Mouse (Mus musculus) thymus, adult 2 months (tissue): Measurements from ENCODE around the gene Actc1. TPM values are rescaled to one million over a fixed set of nuclear protein-coding genes. Genes with fewer than 3 reads are reported as not detected.

ENCODE experiments used
- DNase-seq: peaks from one replicate; pipeline ENCODE4 v3.0.0; 2021
- H3K27ac ChIP-seq: fragments of 200-500 bp; 2 replicates; pipeline ENCODE4 v1.5.1; 2012; ENCODE audit warnings: low read length, control low read depth; ENCODE audit not compliant: control insufficient read depth, insufficient read depth
- H3K27me3 ChIP-seq: fragments of 200-500 bp; 2 replicates; pipeline ENCODE4 v1.6.1; 2012; ENCODE audit warnings: mild to moderate bottlenecking, low read length, moderate library complexity, mixed read lengths; ENCODE audit not compliant: control insufficient read depth, insufficient read depth
- H3K36me3 ChIP-seq: fragments of 200-500 bp; 2 replicates; pipeline ENCODE4 v1.6.1; 2012; ENCODE audit warnings: mild to moderate bottlenecking, low read length, moderate library complexity; ENCODE audit not compliant: control insufficient read depth, insufficient read depth
- H3K4me1 ChIP-seq: fragments of 200-500 bp; replicated peaks from 2 replicates; pipeline ENCODE4 v1.6.1; 2012; ENCODE audit warnings: low read length; ENCODE audit not compliant: control insufficient read depth, insufficient read depth
- H3K4me3 ChIP-seq: fragments of 200-500 bp; 2 replicates; pipeline ENCODE4 v1.5.1; 2012; ENCODE audit warnings: mild to moderate bottlenecking, low read length, control low read depth, moderate library complexity; ENCODE audit not compliant: control insufficient read depth, insufficient read depth
- CTCF ChIP-seq: fragments of 200-500 bp; IDR thresholded peaks from 2 replicates; pipeline ENCODE4 v1.5.1; 2012; ENCODE audit warnings: mild to moderate bottlenecking, control low read depth, low read length, moderate library complexity, borderline replicate concordance; ENCODE audit not compliant: control insufficient read depth, poor library complexity, insufficient read depth; ENCODE audit errors: extremely low read depth
- POLR2A ChIP-seq: fragments of 200-500 bp; IDR thresholded peaks from 2 replicates; pipeline ENCODE4 v1.6.1; 2012; ENCODE audit warnings: mild to moderate bottlenecking, low read length, control low read depth, moderate library complexity; ENCODE audit not compliant: control insufficient read depth, poor library complexity, insufficient read depth; ENCODE audit errors: extremely low read depth
- WGBS: fragments of 180-500 bp; shearing (Covaris S2); methylation state at CpG from one replicate; pipeline ENCODE4 v1.1.7; 2018; 5-methylcytosine and 5-hydroxymethylcytosine counted together
- polyA plus RNA-seq: library from polyadenylated mRNA; depleted of rRNA; stranded (reverse); fragments of >200 nt; gene quantifications from 2 replicates; pipeline ENCODE4 v1.2.3, GENCODE M21; 2012

Gene Actc1
- polyA plus RNA-seq, 1 experiment: 728 TPM

GRCm38 (mm10) chr2:114064004-114064403 is 10.7 kb upstream of the Actc1 start:
- WGBS: 63% methylated on average over 2 of the region's 2 CpGs
- no peak for DNase-seq

GRCm38 (mm10) chr2:114060071-114060591 is 6.8 kb upstream of the Actc1 start:
- no peaks in the 10 kb centered on the region for H3K4me1 ChIP-seq
- H3K36me3 ChIP-seq: no peaks in the 10 kb centered on the region
- DNase-seq: no peak
- TF ChIP-seq CTCF: no peak
- TF ChIP-seq POLR2A: no peak
- 83% methylated on average over 6 of the region's 6 CpGs for WGBS
- H3K27ac ChIP-seq: no peak overlapping the region
- H3K4me3 ChIP-seq: no peak overlapping the region
- no peaks in the 10 kb centered on the region for H3K27me3 ChIP-seq

More at GRCm38 (mm10) chr2:114064004-114064403, 10.7 kb upstream of the Actc1 start:
- Histone ChIP-seq H3K36me3 (no peaks in the 10 kb centered on the region), H3K4me3 (no peak overlapping the region), H3K27ac (no peak overlapping the region), H3K4me1 (no peaks in the 10 kb centered on the region), H3K27me3 (no peaks in the 10 kb centered on the region)
- TF ChIP-seq POLR2A (no peak), CTCF (no peak)

GRCm38 (mm10) chr2:114059608-114060007 is 6.3 kb upstream of the Actc1 start:
- Histone ChIP-seq H3K4me1 (no peaks in the 10 kb centered on the region), H3K27ac (no peak overlapping the region), H3K27me3 (no peaks in the 10 kb centered on the region), H3K4me3 (no peak overlapping the region), H3K36me3 (no peaks in the 10 kb centered on the region)
- DNase-seq: no peak
- TF ChIP-seq POLR2A: no peak
- TF ChIP-seq CTCF: no peak
- 93% methylated on average over 1 of the region's 1 CpGs for WGBS

GRCm38 (mm10) chr2:114058226-114058796 is 5.0 kb upstream of the Actc1 start:
- H3K4me1 ChIP-seq: no peaks in the 10 kb centered on the region

GRCm38 (mm10) chr2:114057303-114057853 is 4.0 kb upstream of the Actc1 start:
- DNase-seq: no peak
- Histone ChIP-seq H3K4me3 (no peak overlapping the region), H3K27me3 (no peaks in the 10 kb centered on the region), H3K36me3 (no peaks in the 10 kb centered on the region), H3K4me1 (no peaks in the 10 kb centered on the region), H3K27ac (no peak overlapping the region)
- 56% methylated on average over 10 of the region's 10 CpGs for WGBS
- no peak for TF ChIP-seq POLR2A
- no peak for TF ChIP-seq CTCF

More at GRCm38 (mm10) chr2:114058226-114058796, 5.0 kb upstream of the Actc1 start:
- no peak for DNase-seq
- H3K27ac ChIP-seq: no peak overlapping the region
- H3K4me3 ChIP-seq: no peak overlapping the region
- TF ChIP-seq CTCF: no peak
- TF ChIP-seq POLR2A: no peak
- no peaks in the 10 kb centered on the region for H3K27me3 ChIP-seq
- no peaks in the 10 kb centered on the region for H3K36me3 ChIP-seq
- WGBS: 96% methylated on average over 10 of the region's 10 CpGs

- H3K27me3 ChIP-seq: no peaks in the 10 kb centered on the region
- WGBS: 93% methylated on average over 4 of the region's 4 CpGs
- H3K27ac ChIP-seq: no peak overlapping the region
- H3K36me3 ChIP-seq: no peaks in the 10 kb centered on the region
- no peak overlapping the region for H3K4me3 ChIP-seq
- DNase-seq: no peak
- no peaks in the 10 kb centered on the region for H3K4me1 ChIP-seq
- TF ChIP-seq POLR2A (no peak), CTCF (no peak)
These were observed 781 bp upstream of the Actc1 start for GRCm38 (mm10) chr2:114054129-114054528.
